Mouse (Mus musculus) hindbrain, postnatal 0 days (tissue): ENCODE measurements around the gene Nfkbie. TPM values are rescaled to one million over a fixed set of nuclear protein-coding genes. Genes with fewer than 3 reads are reported as not detected.
A peak's percentile ranks its signal among the peaks of the same experiment; 100 is the strongest.

ENCODE experiments used
- ATAC-seq: fragments of 200-750 bp; cut with Nextera tagmentation; 2 replicates; pipeline ENCODE4 v1.8.0; 2017; ENCODE audit warnings: mild to moderate bottlenecking, moderate TSS enrichment, moderate library complexity
- DNase-seq: peaks from one replicate; pipeline ENCODE4 v3.0.0-alpha.2; 2015; ENCODE audit warnings: low spot score
- H3K27ac ChIP-seq: fragments of 300-500 bp; sonication (generic); 2 replicates; pipeline ENCODE4 v1.5.1; 2014; ENCODE audit warnings: mild to moderate bottlenecking
- H3K27me3 ChIP-seq: fragments of 300-500 bp; sonication (generic); 2 replicates; pipeline ENCODE4 v1.6.1; 2014; ENCODE audit warnings: low read length, mixed read lengths; ENCODE audit not compliant: insufficient read depth
- H3K36me3 ChIP-seq: fragments of 300-500 bp; sonication (generic); 2 replicates; pipeline ENCODE4 v1.6.1; 2014; ENCODE audit warnings: low read length, mixed read lengths; ENCODE audit not compliant: insufficient read depth
- H3K4me1 ChIP-seq: fragments of 300-500 bp; sonication (generic); 2 replicates; pipeline ENCODE4 v1.6.1; 2014; ENCODE audit warnings: antibody characterized with exemption, low read length, mixed read lengths; ENCODE audit not compliant: insufficient read depth
- H3K4me2 ChIP-seq: fragments of 300-500 bp; sonication (generic); 2 replicates; pipeline ENCODE4 v1.6.1; 2014; ENCODE audit warnings: low read depth, mild to moderate bottlenecking, low read length, moderate library complexity, mixed read lengths
- H3K4me3 ChIP-seq: fragments of 300-500 bp; sonication (generic); 2 replicates; pipeline ENCODE4 v1.5.1; 2014; ENCODE audit warnings: low read length
- H3K9ac ChIP-seq: fragments of 300-500 bp; sonication (generic); replicated peaks from 2 replicates; pipeline ENCODE4 v1.6.1; 2014; ENCODE audit warnings: mild to moderate bottlenecking, low read length, moderate library complexity, mixed read lengths
- H3K9me3 ChIP-seq: fragments of 300-500 bp; sonication (generic); 2 replicates; pipeline ENCODE4 v1.6.1; 2016; ENCODE audit warnings: low read length, mixed read lengths
- CTCF ChIP-seq: IDR thresholded peaks from 2 replicates; pipeline ENCODE4 v1.5.1; 2016; ENCODE audit warnings: antibody characterized with exemption, control low read depth, low read depth
- WGBS: fragments of 180-500 bp; shearing (Covaris S2); extraction: QIAGEN DNeasy Blood & Tissue Kit; methylation state at CpG from one replicate; pipeline ENCODE4 v1.1.7; 2014; 5-methylcytosine and 5-hydroxymethylcytosine counted together
- polyA plus RNA-seq: library from polyadenylated mRNA; unstranded; fragments of >200 nt; fragmentation: Nextera tagmentation; extraction: Ambion mirVana; gene quantifications from 2 replicates; pipeline ENCODE4 v1.2.1, GENCODE M21; 2015
- total RNA-seq: library from RNA; depleted of rRNA; stranded (reverse); fragments of >200 nt; gene quantifications from 2 replicates; pipeline ENCODE4 v1.2.3, GENCODE M21; 2014

Gene Nfkbie
- total and polyA plus RNA-seq, 2 experiments from 2014 or later, result 5.2 to 7.7 TPM

DNA sequence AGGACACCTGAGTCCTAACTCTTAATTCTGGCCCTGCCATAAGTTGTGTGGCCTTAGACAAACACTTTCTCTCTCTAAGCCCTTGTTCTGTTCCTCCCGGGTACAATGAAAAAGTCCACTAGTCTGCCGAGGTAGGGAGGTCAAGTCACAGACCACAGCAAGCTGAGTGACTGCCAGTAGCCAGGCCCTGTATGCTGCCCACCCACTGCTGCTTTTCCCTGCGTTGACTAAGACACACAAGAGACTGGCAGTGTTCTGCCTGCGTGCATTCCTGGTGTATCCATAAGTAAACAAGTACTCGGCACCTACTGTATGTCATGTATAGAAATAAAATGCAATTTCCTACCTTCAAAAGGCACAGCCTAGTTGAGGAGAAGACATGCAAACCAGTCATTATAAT, 5.2 kb upstream of the Nfkbie start:
- H3K4me2 ChIP-seq, result peak overlapping the region; percentile 72
- WGBS, result 22% methylated on average over 5 of the region's 5 CpGs
- H3K9me3 ChIP-seq, result no peaks in the 10 kb centered on the region
- no peak for ATAC-seq
- no peaks in the 10 kb centered on the region; the same call in 1 of the 2 replicates for H3K4me1 ChIP-seq
- peak overlapping the region; percentile 82 for H3K4me3 ChIP-seq
- H3K27ac ChIP-seq, result peak overlapping the region; percentile 97
- 0 out of 2 replicates have a peak, but pooled peaks cover 2% of the 10 kb centered on the region for H3K36me3 ChIP-seq
- no peak for TF ChIP-seq CTCF
- peaks cover 7% of the 10 kb centered on the region; the same call in 1 of the 2 replicates for H3K27me3 ChIP-seq
- H3K9ac ChIP-seq, result peak overlapping the region; percentile 99; the same call in 1 of the 2 replicates
- DNase-seq, result no peak

DNA sequence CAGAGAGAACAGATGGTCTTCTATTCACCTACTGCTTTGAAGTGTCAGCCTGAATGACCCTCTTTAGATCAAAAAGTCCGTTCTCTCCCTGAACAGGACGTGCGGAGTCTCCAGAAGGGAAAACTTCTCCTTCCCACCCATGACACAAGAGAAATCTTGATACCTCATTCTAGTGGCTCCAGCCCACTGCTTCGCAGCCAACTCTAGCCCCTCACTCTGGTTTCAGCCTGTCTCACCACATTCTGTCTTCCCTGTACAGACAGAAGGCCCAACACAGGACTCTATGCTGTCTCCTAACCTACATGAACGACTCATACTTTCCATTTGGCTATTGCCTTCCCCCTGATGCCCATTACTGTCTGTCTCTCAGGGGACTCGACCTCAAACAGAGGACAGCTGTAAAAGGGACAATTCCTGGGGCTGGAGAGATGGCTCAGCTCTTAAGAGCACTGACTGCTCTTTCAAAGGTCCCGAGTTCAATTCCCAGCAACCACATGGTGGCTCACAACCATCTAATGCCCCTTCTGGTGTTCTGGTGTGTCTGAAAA, 4.2 kb upstream of the Nfkbie start:
- ATAC-seq (no peak), DNase-seq (no peak)
- peak overlapping the region; percentile 32; the same call in 1 of the 2 replicates for H3K27ac ChIP-seq
- WGBS, result 49% methylated on average over 7 of the region's 7 CpGs
- H3K27me3 ChIP-seq, result peaks cover 7% of the 10 kb centered on the region; the same call in 1 of the 2 replicates
- no peak overlapping the region for H3K9ac ChIP-seq
- H3K4me3 ChIP-seq, result no peak overlapping the region
- 0 out of 2 replicates have a peak, but pooled peaks cover 2% of the 10 kb centered on the region for H3K36me3 ChIP-seq
- no peak for TF ChIP-seq CTCF
- 0 out of 2 replicates have a peak, but pooled peaks cover 3% of the 10 kb centered on the region for H3K4me1 ChIP-seq
- H3K9me3 ChIP-seq, result no peaks in the 10 kb centered on the region
- no peak overlapping the region for H3K4me2 ChIP-seq

DNA sequence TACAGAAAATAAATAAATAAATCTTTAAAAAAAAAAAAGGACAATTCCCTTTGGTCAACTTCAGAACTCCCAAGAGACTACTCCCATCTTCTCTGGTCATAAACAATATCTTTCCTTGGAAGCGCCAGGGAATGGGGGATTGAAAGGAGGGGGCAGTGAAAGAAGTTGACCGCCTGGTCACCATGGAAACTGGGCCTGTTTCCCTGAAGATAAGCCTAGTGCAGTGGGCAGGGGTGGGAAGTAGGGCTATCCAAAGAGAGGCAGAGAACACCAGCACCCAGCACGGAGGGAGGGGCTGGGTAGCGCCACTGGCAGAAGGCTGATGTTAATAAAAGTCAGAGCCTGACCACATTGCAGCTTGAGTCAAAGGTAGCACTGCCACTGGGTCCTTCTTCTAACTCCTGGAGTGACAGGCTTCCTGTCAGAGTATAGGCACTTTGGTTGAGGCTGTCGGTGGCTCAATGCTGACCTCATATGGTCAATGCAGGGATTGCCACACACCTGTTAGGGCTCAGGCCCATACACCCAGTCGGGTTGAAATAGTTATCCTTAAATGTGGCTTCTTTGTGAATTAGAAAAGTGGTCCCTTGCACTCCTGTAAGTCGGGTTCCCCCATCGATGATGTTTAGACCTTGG, 3.6 kb upstream of the Nfkbie start:
- Histone ChIP-seq H3K27ac (no peak overlapping the region), H3K4me2 (no peak overlapping the region), H3K27me3 (0 out of 2 replicates have a peak, but pooled peaks cover 2% of the 10 kb centered on the region), H3K4me3 (no peak overlapping the region), H3K9ac (no peak overlapping the region), H3K9me3 (no peaks in the 10 kb centered on the region), H3K4me1 (0 out of 2 replicates have a peak, but pooled peaks cover 4% of the 10 kb centered on the region), H3K36me3 (no peaks in the 10 kb centered on the region)
- peak; percentile 83 for DNase-seq
- TF ChIP-seq CTCF, result peak; percentile 95
- ATAC-seq, result peak; percentile 44
- 4% methylated on average over 8 of the region's 8 CpGs for WGBS

DNA sequence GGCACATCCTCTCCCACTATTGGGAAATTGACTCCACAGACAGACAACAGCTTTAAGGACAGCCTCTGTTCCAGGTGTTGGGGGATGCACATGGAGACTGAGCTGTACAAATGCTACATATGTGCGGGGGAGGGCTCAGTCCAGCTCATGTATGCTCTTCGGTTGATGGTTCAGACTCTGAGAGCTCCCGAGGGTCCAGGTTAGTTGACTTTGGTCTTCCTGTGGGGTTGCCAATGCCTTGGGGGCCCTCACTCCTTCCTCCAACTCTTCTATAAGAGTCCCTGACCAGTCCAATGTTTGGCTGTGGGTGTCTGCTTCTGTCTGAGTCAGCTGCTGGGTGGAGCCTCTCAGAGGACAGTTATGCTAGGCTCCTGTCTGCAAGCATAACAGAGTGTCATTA, 2.4 kb upstream of the Nfkbie start:
- 80% methylated on average over 3 of the region's 3 CpGs for WGBS
- DNase-seq (no peak), ATAC-seq (no peak)
- Histone ChIP-seq H3K27me3 (no peaks in the 10 kb centered on the region), H3K9me3 (no peaks in the 10 kb centered on the region), H3K36me3 (no peaks in the 10 kb centered on the region), H3K9ac (no peak overlapping the region), H3K27ac (no peak overlapping the region), H3K4me2 (no peak overlapping the region), H3K4me3 (no peak overlapping the region), H3K4me1 (0 out of 2 replicates have a peak, but pooled peaks cover 4% of the 10 kb centered on the region)
- TF ChIP-seq CTCF, result no peak

DNA sequence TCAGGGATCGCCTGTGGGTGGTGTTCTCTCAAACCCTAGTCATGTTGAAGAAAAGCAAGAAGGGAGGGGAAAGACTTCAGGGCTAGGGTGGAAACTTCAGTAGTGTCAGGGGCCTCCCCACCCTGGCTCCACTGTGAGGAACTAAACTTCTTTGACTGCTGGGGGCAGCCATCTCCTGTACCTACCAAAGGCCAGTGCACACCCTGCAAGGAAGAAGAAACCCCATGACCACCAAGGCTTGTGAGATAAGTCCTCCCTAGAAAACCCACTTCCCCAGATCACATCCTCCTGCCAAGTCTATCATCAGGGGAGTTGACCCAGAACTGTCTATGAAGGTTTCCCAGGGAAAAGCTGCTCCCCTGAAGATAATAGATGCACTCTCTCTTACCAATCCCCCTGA, 1.1 kb upstream of the Nfkbie start:
- WGBS, result 46% methylated on average over 1 of the region's 1 CpGs
- H3K36me3 ChIP-seq, result no peaks in the 10 kb centered on the region
- H3K9me3 ChIP-seq, result no peaks in the 10 kb centered on the region
- H3K27ac ChIP-seq, result no peak overlapping the region
- no peak for TF ChIP-seq CTCF
- ATAC-seq (no peak), DNase-seq (no peak)
- no peaks in the 10 kb centered on the region for H3K27me3 ChIP-seq
- H3K4me3 ChIP-seq, result no peak overlapping the region
- 0 out of 2 replicates have a peak, but pooled peaks cover 4% of the 10 kb centered on the region for H3K4me1 ChIP-seq
- no peak overlapping the region for H3K9ac ChIP-seq
- no peak overlapping the region for H3K4me2 ChIP-seq

DNA sequence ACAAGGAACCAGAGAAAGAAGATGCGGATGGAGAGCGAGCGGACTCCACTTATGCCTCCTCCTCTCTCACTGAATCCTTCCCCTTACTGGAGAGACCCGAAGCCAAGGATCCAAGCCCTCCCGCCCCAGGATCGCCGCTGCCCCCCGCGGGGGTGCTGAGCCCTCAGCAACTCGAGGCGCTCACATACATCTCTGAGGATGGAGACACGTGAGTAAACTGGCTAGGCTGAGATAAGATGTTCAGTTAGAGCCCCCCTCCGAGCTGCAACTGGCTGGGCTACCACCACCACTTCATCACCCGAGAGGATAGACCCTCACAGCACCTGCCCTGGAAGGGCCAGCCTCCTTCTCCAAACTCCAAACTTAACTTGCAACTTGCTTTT, 595 bp downstream of the Nfkbie start:
- WGBS, result 2% methylated on average over 14 of the region's 14 CpGs

More for the DNA sequence above, 595 bp downstream of the Nfkbie start:
- ATAC-seq, result no peak
- no peak for TF ChIP-seq CTCF
- H3K27ac ChIP-seq, result no peak overlapping the region; the same call in 1 of the 2 replicates
- no peaks in the 10 kb centered on the region for H3K9me3 ChIP-seq
- H3K4me3 ChIP-seq, result peak overlapping the region; percentile 65
- peak overlapping the region; percentile 62 for H3K9ac ChIP-seq
- no peaks in the 10 kb centered on the region for H3K27me3 ChIP-seq
- no peak for DNase-seq
- H3K4me2 ChIP-seq, result peak overlapping the region; percentile 98
- H3K36me3 ChIP-seq, result no peaks in the 10 kb centered on the region
- H3K4me1 ChIP-seq, result 0 out of 2 replicates have a peak, but pooled peaks cover 4% of the 10 kb centered on the region
